Mouse (Mus musculus) kidney, postnatal 0 days (tissue): Measurements from ENCODE around the gene Zc3h15. TPM values are rescaled to one million over a fixed set of nuclear protein-coding genes. Genes with fewer than 3 reads are reported as not detected.
"Not testable (repeated sequence)": the region's sequence is repeated elsewhere in the genome, so short reads cannot be mapped to it uniquely, and the experiment has no call there.

Source experiments
- ATAC-seq: fragments of 200-750 bp; cut with Nextera tagmentation; replicated peaks from 2 replicates; pipeline ENCODE4 v1.8.0; 2017; ENCODE audit warnings: low read depth, moderate number of reproducible peaks, moderate TSS enrichment, moderate library complexity; ENCODE audit not compliant: low FRiP score
- DNase-seq: peaks from one replicate; pipeline ENCODE4 v3.0.0-alpha.2; 2016; ENCODE audit warnings: low spot score
- H3K27ac ChIP-seq: fragments of 300-500 bp; sonication (generic); 2 replicates; pipeline ENCODE4 v1.5.1; 2014; ENCODE audit warnings: mild to moderate bottlenecking
- H3K27me3 ChIP-seq: fragments of 300-500 bp; sonication (generic); 2 replicates; pipeline ENCODE4 v1.6.1; 2014; ENCODE audit warnings: low read length, mixed read lengths; ENCODE audit not compliant: insufficient read depth
- H3K36me3 ChIP-seq: fragments of 300-500 bp; sonication (generic); 2 replicates; pipeline ENCODE4 v1.6.1; 2014; ENCODE audit warnings: low read length, mixed read lengths; ENCODE audit not compliant: insufficient read depth
- H3K4me1 ChIP-seq: fragments of 300-500 bp; sonication (generic); replicated peaks from 2 replicates; pipeline ENCODE4 v1.6.1; 2014; ENCODE audit warnings: antibody characterized with exemption, low read length, mixed read lengths; ENCODE audit not compliant: insufficient read depth
- H3K4me2 ChIP-seq: fragments of 300-500 bp; sonication (generic); 2 replicates; pipeline ENCODE4 v1.6.1; 2014; ENCODE audit warnings: mild to moderate bottlenecking, low read length, moderate library complexity, mixed read lengths
- H3K4me3 ChIP-seq: fragments of 300-500 bp; sonication (generic); replicated peaks from 2 replicates; pipeline ENCODE4 v1.5.1; 2014; ENCODE audit warnings: low read depth, low read length
- H3K9ac ChIP-seq: fragments of 300-500 bp; sonication (generic); 2 replicates; pipeline ENCODE4 v1.6.1; 2014; ENCODE audit warnings: low read depth, low read length
- H3K9me3 ChIP-seq: fragments of 300-500 bp; sonication (generic); replicated peaks from 2 replicates; pipeline ENCODE4 v1.6.1; 2016; ENCODE audit warnings: low read length, inconsistent platforms, mixed read lengths
- CTCF ChIP-seq: IDR thresholded peaks from 2 replicates; pipeline ENCODE4 v1.5.1; 2016; ENCODE audit warnings: antibody characterized with exemption, low read depth, mild to moderate bottlenecking, moderate library complexity
- WGBS: fragments of 180-500 bp; shearing (Covaris S2); extraction: QIAGEN DNeasy Blood & Tissue Kit; methylation state at CpG from one replicate; pipeline ENCODE4 v1.1.7; 2014; 5-methylcytosine and 5-hydroxymethylcytosine counted together
- polyA plus RNA-seq: library from polyadenylated mRNA; unstranded; fragments of >200 nt; fragmentation: Nextera tagmentation; extraction: Ambion mirVana; gene quantifications from 2 replicates; pipeline ENCODE4 v1.2.1, GENCODE M21; 2015

Zc3h15 gene
- polyA plus RNA-seq, 1 experiment from 2014 or later = 160 TPM

GRCm38 (mm10) chr2:83652606-83653005, 8.4 kb downstream of the Zc3h15 start:
- TF ChIP-seq CTCF = no peak

GRCm38 (mm10) chr2:83659279-83659678, 15.0 kb downstream of the Zc3h15 start:
- DNase-seq (no peak), ATAC-seq (no peak)
- Histone ChIP-seq H3K4me3 (no peak overlapping the region), H3K9ac (no peak overlapping the region), H3K9me3 (no peaks in the 10 kb centered on the region), H3K4me2 (no peak overlapping the region), H3K36me3 (peaks cover 14% of the 10 kb centered on the region; the same call in 1 of the 2 replicates), H3K27me3 (no peaks in the 10 kb centered on the region), H3K4me1 (no peaks in the 10 kb centered on the region), H3K27ac (no peak overlapping the region)
- TF ChIP-seq CTCF = no peak
- 74% methylated on average over 3 of the region's 3 CpGs for WGBS

More at GRCm38 (mm10) chr2:83652606-83653005, 8.4 kb downstream of the Zc3h15 start:
- no peaks in the 10 kb centered on the region for H3K27me3 ChIP-seq
- H3K4me2 ChIP-seq = no peak overlapping the region
- H3K9ac ChIP-seq = no peak overlapping the region
- peaks cover 11% of the 10 kb centered on the region for H3K4me1 ChIP-seq
- no peak overlapping the region for H3K27ac ChIP-seq
- no peak for ATAC-seq
- no peaks in the 10 kb centered on the region for H3K36me3 ChIP-seq
- DNase-seq = no peak
- H3K4me3 ChIP-seq = no peak overlapping the region
- no peaks in the 10 kb centered on the region for H3K9me3 ChIP-seq

- ATAC-seq = no peak
- TF ChIP-seq CTCF = peak; percentile 57
- Histone ChIP-seq H3K27ac (no peak overlapping the region), H3K9me3 (no peaks in the 10 kb centered on the region), H3K9ac (no peak overlapping the region), H3K36me3 (peaks cover 14% of the 10 kb centered on the region; the same call in 1 of the 2 replicates), H3K4me2 (no peak overlapping the region), H3K27me3 (no peaks in the 10 kb centered on the region), H3K4me1 (no peaks in the 10 kb centered on the region), H3K4me3 (no peak overlapping the region)
- 100% methylated on average over 1 of the region's 1 CpGs for WGBS
- DNase-seq = peak; percentile 62
These were observed 15.9 kb downstream of the Zc3h15 start for GRCm38 (mm10) chr2:83660114-83660513.

GRCm38 (mm10) chr2:83661351-83661750, 17.1 kb downstream of the Zc3h15 start:
- H3K27me3 ChIP-seq = no peaks in the 10 kb centered on the region
- no peak overlapping the region for H3K4me3 ChIP-seq
- peaks cover 14% of the 10 kb centered on the region; the same call in 1 of the 2 replicates for H3K36me3 ChIP-seq
- no peaks in the 10 kb centered on the region for H3K9me3 ChIP-seq
- H3K9ac ChIP-seq = no peak overlapping the region
- DNase-seq (no peak), ATAC-seq (no peak)
- no peaks in the 10 kb centered on the region for H3K4me1 ChIP-seq
- 92% methylated on average over 6 of the region's 6 CpGs for WGBS
- TF ChIP-seq CTCF = no peak
- no peak overlapping the region for H3K4me2 ChIP-seq
- H3K27ac ChIP-seq = no peak overlapping the region

GRCm38 (mm10) chr2:83665051-83665450, 20.8 kb downstream of the Zc3h15 start:
- H3K27me3 ChIP-seq, H3K4me2 ChIP-seq, H3K27ac ChIP-seq, DNase-seq, H3K9me3 ChIP-seq, H3K9ac ChIP-seq, H3K36me3 ChIP-seq, H3K4me3 ChIP-seq, ATAC-seq, H3K4me1 ChIP-seq: not testable (repeated sequence)
- 100% methylated on average over 2 of the region's 2 CpGs for WGBS
- TF ChIP-seq CTCF = peak; percentile 44

- no peak overlapping the region for H3K27ac ChIP-seq
- WGBS = 58% methylated on average over 2 of the region's 2 CpGs
- no peaks in the 10 kb centered on the region for H3K9me3 ChIP-seq
- H3K4me3 ChIP-seq = no peak overlapping the region
- DNase-seq (no peak), ATAC-seq (no peak)
- TF ChIP-seq CTCF = no peak
- H3K9ac ChIP-seq = no peak overlapping the region
- H3K27me3 ChIP-seq = no peaks in the 10 kb centered on the region
- peaks cover 9% of the 10 kb centered on the region; the same call in 1 of the 2 replicates for H3K36me3 ChIP-seq
- H3K4me1 ChIP-seq = no peaks in the 10 kb centered on the region
- H3K4me2 ChIP-seq = no peak overlapping the region
These were observed 23.2 kb downstream of the Zc3h15 start for GRCm38 (mm10) chr2:83667430-83667829.

- DNase-seq (no peak), ATAC-seq (peak; percentile 69; the same call in 1 of the 2 replicates)
- H3K4me3 ChIP-seq = no peak overlapping the region
- no peaks in the 10 kb centered on the region for H3K9me3 ChIP-seq
- H3K27me3 ChIP-seq = no peaks in the 10 kb centered on the region
- H3K36me3 ChIP-seq = peaks cover 5% of the 10 kb centered on the region; the same call in 1 of the 2 replicates
- H3K9ac ChIP-seq = no peak overlapping the region
- no peak for TF ChIP-seq CTCF
- no peak overlapping the region for H3K4me2 ChIP-seq
- H3K4me1 ChIP-seq = no peaks in the 10 kb centered on the region
- no peak overlapping the region for H3K27ac ChIP-seq
- 43% methylated on average over 1 of the region's 1 CpGs for WGBS
These were observed 23.8 kb downstream of the Zc3h15 start for GRCm38 (mm10) chr2:83668052-83668451.
